Mouse (Mus musculus) lung, embryonic 14.5 days (tissue): ENCODE results near the gene Bcl7a. TPM values are rescaled to one million over a fixed set of nuclear protein-coding genes. Genes with fewer than 3 reads are reported as not detected.
A peak's percentile ranks its signal among the peaks of the same experiment; 100 is the strongest.

Experiments used
- ATAC-seq: fragments of 200-750 bp; cut with Nextera tagmentation; 2 replicates; pipeline ENCODE4 v1.8.0; 2017; ENCODE audit warnings: mild to moderate bottlenecking, moderate TSS enrichment, moderate library complexity; ENCODE audit not compliant: insufficient read depth
- DNase-seq: peaks from one replicate; pipeline ENCODE4 v3.0.0-alpha.2; 2015
- H3K27ac ChIP-seq: fragments of 300-500 bp; sonication (generic); 2 replicates; pipeline ENCODE4 v1.5.1; 2014; ENCODE audit warnings: low read depth, mild to moderate bottlenecking, moderate library complexity
- H3K27me3 ChIP-seq: fragments of 300-500 bp; sonication (generic); 2 replicates; pipeline ENCODE4 v1.6.1; 2014; ENCODE audit warnings: low read length, control low read depth; ENCODE audit not compliant: insufficient read depth
- H3K36me3 ChIP-seq: fragments of 300-500 bp; sonication (generic); 2 replicates; pipeline ENCODE4 v1.6.1; 2014; ENCODE audit warnings: control low read depth; ENCODE audit not compliant: insufficient read depth
- H3K4me1 ChIP-seq: fragments of 300-500 bp; sonication (generic); 2 replicates; pipeline ENCODE4 v1.6.1; 2014; ENCODE audit warnings: antibody characterized with exemption, control low read depth; ENCODE audit not compliant: insufficient read depth
- H3K4me2 ChIP-seq: fragments of 300-500 bp; sonication (generic); 2 replicates; pipeline ENCODE4 v1.6.1; 2014; ENCODE audit warnings: mild to moderate bottlenecking
- H3K4me3 ChIP-seq: fragments of 300-500 bp; sonication (generic); 2 replicates; pipeline ENCODE4 v1.5.1; 2014; ENCODE audit warnings: low read depth, low read length
- H3K9ac ChIP-seq: fragments of 300-500 bp; sonication (generic); 2 replicates; pipeline ENCODE4 v1.6.1; 2014
- H3K9me3 ChIP-seq: fragments of 300-500 bp; sonication (generic); 2 replicates; pipeline ENCODE4 v1.6.1; 2016; ENCODE audit warnings: low read depth, low read length, control low read depth
- CTCF ChIP-seq: IDR thresholded peaks from 2 replicates; pipeline ENCODE4 v1.5.1; 2016; ENCODE audit warnings: antibody characterized with exemption, low read depth
- WGBS: fragments of 180-500 bp; shearing (Covaris S2); extraction: QIAGEN DNeasy Blood & Tissue Kit; methylation state at CpG from one replicate; pipeline ENCODE4 v1.1.7; 2014; 5-methylcytosine and 5-hydroxymethylcytosine counted together
- polyA plus RNA-seq: library from polyadenylated mRNA; unstranded; fragments of >200 nt; fragmentation: Nextera tagmentation; extraction: Ambion mirVana; gene quantifications from 2 replicates; pipeline ENCODE4 v1.2.1, GENCODE M21; 2014

The Bcl7a gene
- polyA plus RNA-seq, 1 experiment from 2014 or later = 24.9 TPM

- no peak for DNase-seq
- Histone ChIP-seq H3K4me2 (peak overlapping the region; percentile 93), H3K27me3 (no peaks in the 10 kb centered on the region), H3K4me3 (no peak overlapping the region), H3K9me3 (no peaks in the 10 kb centered on the region), H3K4me1 (peaks cover 22% of the 10 kb centered on the region), H3K36me3 (no peaks in the 10 kb centered on the region), H3K9ac (no peak overlapping the region), H3K27ac (no peak overlapping the region)
- 79% methylated on average over 11 of the region's 11 CpGs for WGBS
- no peak for TF ChIP-seq CTCF
- no peak for ATAC-seq
Observed at GRCm38 (mm10) chr5:123397786-123398185, 54.2 kb downstream of the Bcl7a start.

- TF ChIP-seq CTCF = no peak
- H3K4me2 ChIP-seq = no peak overlapping the region
- no peaks in the 10 kb centered on the region for H3K9me3 ChIP-seq
- DNase-seq = no peak
- H3K4me1 ChIP-seq = peaks cover 19% of the 10 kb centered on the region
- no peaks in the 10 kb centered on the region for H3K27me3 ChIP-seq
- no peak overlapping the region for H3K4me3 ChIP-seq
- H3K36me3 ChIP-seq = no peaks in the 10 kb centered on the region
- WGBS = 88% methylated on average over 4 of the region's 4 CpGs
- no peak overlapping the region for H3K27ac ChIP-seq
- ATAC-seq = no peak
- no peak overlapping the region for H3K9ac ChIP-seq
Observed at GRCm38 (mm10) chr5:123398856-123399498, 55.3 kb downstream of the Bcl7a start.

- no peak for DNase-seq
- Histone ChIP-seq H3K4me1 (no peaks in the 10 kb centered on the region), H3K27me3 (no peaks in the 10 kb centered on the region), H3K4me2 (no peak overlapping the region), H3K4me3 (no peak overlapping the region), H3K36me3 (no peaks in the 10 kb centered on the region), H3K9ac (no peak overlapping the region; the same call in 1 of the 2 replicates), H3K27ac (no peak overlapping the region), H3K9me3 (no peaks in the 10 kb centered on the region)
- no peak for ATAC-seq
- 83% methylated on average over 3 of the region's 3 CpGs for WGBS
- no peak for TF ChIP-seq CTCF
Observed at GRCm38 (mm10) chr5:123404480-123404879, 60.8 kb downstream of the Bcl7a start.

GRCm38 (mm10) chr5:123406952-123407351, 63.3 kb downstream of the Bcl7a start:
- no peak overlapping the region for H3K9ac ChIP-seq
- no peaks in the 10 kb centered on the region for H3K27me3 ChIP-seq
- 0 out of 2 replicates have a peak, but pooled peaks cover 8% of the 10 kb centered on the region for H3K36me3 ChIP-seq
- no peak for DNase-seq
- no peak for ATAC-seq
- no peak overlapping the region for H3K27ac ChIP-seq
- TF ChIP-seq CTCF = no peak
- H3K4me1 ChIP-seq = no peaks in the 10 kb centered on the region
- no peaks in the 10 kb centered on the region for H3K9me3 ChIP-seq
- H3K4me3 ChIP-seq = no peak overlapping the region
- H3K4me2 ChIP-seq = no peak overlapping the region
- 62% methylated on average over 2 of the region's 2 CpGs for WGBS

GRCm38 (mm10) chr5:123408176-123408575, 64.5 kb downstream of the Bcl7a start:
- DNase-seq (no peak), ATAC-seq (no peak)
- TF ChIP-seq CTCF = no peak
- Histone ChIP-seq H3K4me2 (no peak overlapping the region), H3K36me3 (0 out of 2 replicates have a peak, but pooled peaks cover 8% of the 10 kb centered on the region), H3K27me3 (no peaks in the 10 kb centered on the region), H3K9ac (no peak overlapping the region), H3K9me3 (no peaks in the 10 kb centered on the region), H3K4me1 (no peaks in the 10 kb centered on the region), H3K27ac (no peak overlapping the region), H3K4me3 (no peak overlapping the region)
- WGBS = 60% methylated on average over 3 of the region's 3 CpGs

GRCm38 (mm10) chr5:123412193-123412592, 68.6 kb downstream of the Bcl7a start:
- H3K4me3 ChIP-seq = no peak overlapping the region
- H3K27me3 ChIP-seq = no peaks in the 10 kb centered on the region
- H3K4me1 ChIP-seq = peaks cover 17% of the 10 kb centered on the region
- DNase-seq (no peak), ATAC-seq (no peak)
- no peak overlapping the region for H3K27ac ChIP-seq
- no peaks in the 10 kb centered on the region for H3K9me3 ChIP-seq
- no peak for TF ChIP-seq CTCF
- no peak overlapping the region for H3K4me2 ChIP-seq
- 82% methylated on average over 4 of the region's 4 CpGs for WGBS
- 0 out of 2 replicates have a peak, but pooled peaks cover 8% of the 10 kb centered on the region for H3K36me3 ChIP-seq
- no peak overlapping the region for H3K9ac ChIP-seq

GRCm38 (mm10) chr5:123413866-123414363, 70.3 kb downstream of the Bcl7a start:
- 30% methylated on average over 2 of the region's 2 CpGs for WGBS
- Histone ChIP-seq H3K4me2 (no peak overlapping the region), H3K27me3 (no peaks in the 10 kb centered on the region), H3K9ac (no peak overlapping the region), H3K36me3 (0 out of 2 replicates have a peak, but pooled peaks cover 8% of the 10 kb centered on the region), H3K4me1 (peaks cover 18% of the 10 kb centered on the region), H3K4me3 (no peak overlapping the region), H3K27ac (no peak overlapping the region; the same call in 1 of the 2 replicates), H3K9me3 (no peaks in the 10 kb centered on the region)
- peak; percentile 86 for DNase-seq
- TF ChIP-seq CTCF = no peak
- ATAC-seq = peak; percentile 84
